Mouse (Mus musculus) midbrain, embryonic 10.5 days (tissue): Measurements from ENCODE around the gene Txn1. TPM values are rescaled to one million over a fixed set of nuclear protein-coding genes. Genes with fewer than 3 reads are reported as not detected.

ENCODE experiments used
- DNase-seq: peaks from one replicate; pipeline ENCODE4 v3.0.0-alpha.2; 2017; ENCODE audit warnings: low spot score
- H3K27ac ChIP-seq: fragments of 300-500 bp; sonication (generic); replicated peaks from 2 replicates; pipeline ENCODE4 v1.5.1; 2016; ENCODE audit warnings: mild to moderate bottlenecking
- H3K27me3 ChIP-seq: fragments of 300-500 bp; sonication (generic); 2 replicates; pipeline ENCODE4 v1.6.1; 2016; ENCODE audit warnings: low read depth, mild to moderate bottlenecking; ENCODE audit not compliant: poor library complexity, severe bottlenecking
- H3K36me3 ChIP-seq: fragments of 300-500 bp; sonication (generic); 2 replicates; pipeline ENCODE4 v1.6.1; 2016; ENCODE audit warnings: mild to moderate bottlenecking, moderate library complexity
- H3K4me1 ChIP-seq: fragments of 300-500 bp; sonication (generic); 2 replicates; pipeline ENCODE4 v1.6.1; 2016
- H3K4me3 ChIP-seq: fragments of 300-500 bp; sonication (generic); 2 replicates; pipeline ENCODE4 v1.5.1; 2016; ENCODE audit warnings: mild to moderate bottlenecking, moderate library complexity
- H3K9me3 ChIP-seq: fragments of 300-500 bp; sonication (generic); replicated peaks from 2 replicates; pipeline ENCODE4 v1.6.1; 2016; ENCODE audit warnings: mild to moderate bottlenecking
- WGBS: fragments of 180-500 bp; shearing (Covaris S2); methylation state at CpG from one replicate; pipeline ENCODE4 v1.1.7; 2016; 5-methylcytosine and 5-hydroxymethylcytosine counted together
- polyA plus RNA-seq: library from polyadenylated mRNA; unstranded; fragments of >200 nt; fragmentation: Nextera tagmentation; extraction: Ambion mirVana; gene quantifications from 2 replicates; pipeline ENCODE4 v1.2.1, GENCODE M21; 2016

Txn1 gene
- polyA plus RNA-seq, 1 experiment from 2014 or later = 417 TPM

- H3K4me3 ChIP-seq = peak overlapping the region; percentile 77
- under 1% methylated on average over 25 of the region's 25 CpGs for WGBS
- H3K36me3 ChIP-seq = peaks cover 42% of the 10 kb centered on the region
- peak overlapping the region; percentile 95 for H3K27ac ChIP-seq
- H3K9me3 ChIP-seq = peaks cover 7% of the 10 kb centered on the region; the same call in 1 of the 2 replicates
- peaks cover 12% of the 10 kb centered on the region for H3K27me3 ChIP-seq
- H3K4me1 ChIP-seq = peaks cover 33% of the 10 kb centered on the region
- DNase-seq = no peak
Observed at GRCm38 (mm10) chr4:57955544-57955958, 660 bp downstream of the Txn1 start.

- H3K4me1 ChIP-seq = peaks cover 33% of the 10 kb centered on the region
- peaks cover 48% of the 10 kb centered on the region for H3K36me3 ChIP-seq
- H3K4me3 ChIP-seq = peak overlapping the region; percentile 77
- peaks cover 7% of the 10 kb centered on the region; the same call in 1 of the 2 replicates for H3K9me3 ChIP-seq
- 76% methylated on average over 8 of the region's 8 CpGs for WGBS
- peaks cover 12% of the 10 kb centered on the region for H3K27me3 ChIP-seq
- peak overlapping the region; percentile 95 for H3K27ac ChIP-seq
- DNase-seq = no peak
Observed at GRCm38 (mm10) chr4:57954991-57955390, 1.2 kb downstream of the Txn1 start.

DNA sequence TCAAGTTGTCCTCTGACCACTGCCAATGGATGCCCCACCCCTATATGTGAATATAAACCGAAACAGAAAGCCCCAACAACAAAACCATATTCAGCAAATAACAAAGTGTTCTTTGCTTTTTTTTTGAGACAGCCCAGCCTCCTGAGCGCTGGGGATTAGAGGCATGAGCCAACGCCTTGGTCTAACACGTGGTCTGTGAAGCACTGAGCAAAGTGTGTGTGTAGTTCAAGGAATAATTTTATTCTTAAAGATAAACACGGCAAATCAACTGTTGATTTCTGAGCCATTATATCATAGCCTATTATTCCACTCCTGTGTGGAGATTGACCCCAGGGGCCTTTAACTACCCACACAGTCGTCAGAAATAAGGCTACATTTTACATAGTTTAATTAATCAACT, 1.6 kb downstream of the Txn1 start:
- WGBS = 80% methylated on average over 6 of the region's 6 CpGs
- peaks cover 12% of the 10 kb centered on the region for H3K27me3 ChIP-seq
- H3K4me3 ChIP-seq = peak overlapping the region; percentile 77
- H3K27ac ChIP-seq = no peak overlapping the region
- peaks cover 7% of the 10 kb centered on the region; the same call in 1 of the 2 replicates for H3K9me3 ChIP-seq
- DNase-seq = no peak
- peaks cover 33% of the 10 kb centered on the region for H3K4me1 ChIP-seq
- H3K36me3 ChIP-seq = peaks cover 52% of the 10 kb centered on the region

DNA sequence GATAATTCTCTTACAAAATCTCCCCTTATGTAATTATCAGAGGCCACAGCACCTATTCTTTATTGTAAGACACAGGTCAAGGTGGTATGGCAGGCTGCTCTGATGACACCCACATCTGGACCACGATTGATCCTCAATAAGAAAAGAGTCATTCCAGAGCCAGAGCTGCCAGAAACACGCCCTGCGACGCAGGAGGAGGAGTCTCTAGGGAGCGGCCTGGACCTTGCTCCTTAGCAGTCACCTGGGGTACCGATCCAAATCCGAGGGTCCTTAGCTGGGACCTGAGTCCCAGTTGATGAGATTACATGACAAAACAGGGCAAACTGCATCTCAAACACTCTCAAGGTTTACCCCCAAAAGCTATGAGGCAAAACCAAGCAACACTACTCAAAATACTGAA, 2.4 kb downstream of the Txn1 start:
- Histone ChIP-seq H3K9me3 (peaks cover 7% of the 10 kb centered on the region; the same call in 1 of the 2 replicates), H3K4me1 (peaks cover 33% of the 10 kb centered on the region), H3K27ac (no peak overlapping the region), H3K27me3 (peaks cover 12% of the 10 kb centered on the region), H3K4me3 (0 out of 2 replicates have a peak overlapping the region, but pooled peaks have one; percentile 16), H3K36me3 (peaks cover 60% of the 10 kb centered on the region)
- 90% methylated on average over 7 of the region's 7 CpGs for WGBS
- DNase-seq = no peak

DNA sequence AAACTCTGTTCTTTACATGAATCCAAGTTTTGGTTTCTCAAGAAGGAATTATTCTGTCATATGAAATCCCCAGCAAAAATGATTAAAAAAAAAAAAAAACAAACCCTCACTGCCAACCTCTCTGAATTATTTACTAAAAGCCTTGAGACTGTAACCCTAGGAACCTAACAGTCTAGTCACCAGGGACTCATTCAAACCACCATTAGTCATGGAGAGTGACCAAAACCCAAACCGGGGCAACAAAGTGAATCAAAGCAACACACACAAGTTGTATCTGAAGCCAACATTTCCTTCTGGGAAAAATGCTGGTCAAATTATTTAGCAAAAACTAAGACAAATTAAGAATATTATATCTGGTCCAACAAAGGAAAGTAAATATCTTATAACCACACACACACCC, 3.3 kb downstream of the Txn1 start:
- peaks cover 69% of the 10 kb centered on the region for H3K36me3 ChIP-seq
- WGBS = 89% methylated on average over 1 of the region's 1 CpGs
- peaks cover 5% of the 10 kb centered on the region for H3K27me3 ChIP-seq
- H3K9me3 ChIP-seq = peaks cover 7% of the 10 kb centered on the region; the same call in 1 of the 2 replicates
- peaks cover 33% of the 10 kb centered on the region for H3K4me1 ChIP-seq
- DNase-seq = no peak
- no peak overlapping the region for H3K27ac ChIP-seq
- no peak overlapping the region for H3K4me3 ChIP-seq

GRCm38 (mm10) chr4:57952416-57952815, 3.8 kb downstream of the Txn1 start:
- DNase-seq = no peak
- Histone ChIP-seq H3K4me3 (no peak overlapping the region), H3K36me3 (peaks cover 74% of the 10 kb centered on the region), H3K27me3 (peaks cover under 1% of the 10 kb centered on the region; the same call in 1 of the 2 replicates), H3K9me3 (peaks cover 7% of the 10 kb centered on the region; the same call in 1 of the 2 replicates), H3K4me1 (peaks cover 30% of the 10 kb centered on the region), H3K27ac (no peak overlapping the region)
- WGBS = 94% methylated on average over 3 of the region's 3 CpGs

DNA sequence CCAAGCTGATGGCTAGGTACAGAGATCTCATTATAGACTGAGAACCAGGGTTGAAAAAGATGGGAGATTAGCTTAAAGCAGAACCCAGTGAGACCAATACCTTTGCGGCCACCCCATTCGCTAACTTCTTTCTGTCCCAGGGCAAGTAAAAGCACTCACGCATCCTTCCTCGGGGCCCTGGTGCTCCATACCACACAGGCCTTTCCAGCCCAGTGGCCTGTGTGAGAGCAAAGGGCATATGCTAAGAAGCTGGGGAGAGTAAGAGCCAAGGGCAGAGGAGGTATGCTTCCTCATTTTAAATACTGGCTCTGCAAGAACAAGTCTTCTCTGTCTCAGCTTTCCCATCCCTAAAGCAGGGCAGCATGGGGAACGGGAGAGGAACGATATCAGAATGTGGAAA, 6.3 kb downstream of the Txn1 start:
- H3K9me3 ChIP-seq = peaks cover 7% of the 10 kb centered on the region; the same call in 1 of the 2 replicates
- no peak overlapping the region for H3K4me3 ChIP-seq
- peaks cover 13% of the 10 kb centered on the region for H3K4me1 ChIP-seq
- no peak for DNase-seq
- 97% methylated on average over 6 of the region's 6 CpGs for WGBS
- no peaks in the 10 kb centered on the region for H3K27me3 ChIP-seq
- peaks cover 99% of the 10 kb centered on the region for H3K36me3 ChIP-seq
- no peak overlapping the region for H3K27ac ChIP-seq

DNA sequence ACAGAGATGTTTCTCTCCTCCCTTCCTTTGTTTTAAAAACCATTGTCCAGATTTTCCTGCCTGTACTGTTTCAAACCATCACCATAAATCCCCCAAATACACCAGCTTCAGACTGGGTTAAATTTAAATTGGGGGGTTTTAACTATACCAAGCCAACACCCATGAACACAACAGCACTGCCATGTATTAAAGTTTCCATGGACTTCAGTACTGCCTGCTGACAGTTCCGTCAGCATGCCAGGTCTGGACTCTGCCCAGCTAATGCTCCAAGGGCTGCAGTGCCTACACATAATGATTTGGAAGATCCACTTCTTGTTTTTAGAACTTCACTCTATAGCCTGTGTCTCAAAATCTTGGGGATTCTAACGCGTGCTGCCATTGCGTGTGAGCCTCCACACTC, 8.7 kb downstream of the Txn1 start:
- WGBS = 97% methylated on average over 4 of the region's 4 CpGs
- peaks cover 100% of the 10 kb centered on the region for H3K36me3 ChIP-seq

DNA sequence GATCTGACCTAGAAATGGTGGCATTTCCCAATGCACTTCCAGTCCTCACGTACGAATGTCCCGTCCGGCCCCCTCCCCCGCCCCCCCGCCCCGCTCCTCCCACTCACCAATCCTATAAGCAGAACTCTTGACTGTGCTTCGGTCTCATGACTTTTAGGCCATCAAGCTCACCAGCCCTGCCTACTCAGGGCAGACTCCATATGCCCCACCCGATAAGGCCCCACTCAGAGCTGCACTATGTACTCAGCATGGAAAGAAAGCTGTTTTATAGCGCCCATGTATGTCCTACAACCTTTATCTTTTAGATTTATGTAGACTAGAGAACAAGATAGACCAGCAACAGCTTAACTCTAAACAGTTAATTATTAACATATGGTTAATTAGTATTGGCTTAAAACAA, 9.2 kb downstream of the Txn1 start:
- peaks cover 7% of the 10 kb centered on the region; the same call in 1 of the 2 replicates for H3K9me3 ChIP-seq
- 91% methylated on average over 10 of the region's 10 CpGs for WGBS
- H3K27ac ChIP-seq = no peak overlapping the region
- no peaks in the 10 kb centered on the region for H3K4me1 ChIP-seq
- peaks cover 100% of the 10 kb centered on the region for H3K36me3 ChIP-seq
- H3K4me3 ChIP-seq = no peak overlapping the region
- no peak for DNase-seq
- H3K27me3 ChIP-seq = no peaks in the 10 kb centered on the region

More for the DNA sequence above, 8.7 kb downstream of the Txn1 start:
- Histone ChIP-seq H3K27ac (no peak overlapping the region), H3K4me3 (no peak overlapping the region), H3K4me1 (no peaks in the 10 kb centered on the region), H3K27me3 (no peaks in the 10 kb centered on the region), H3K9me3 (peaks cover 7% of the 10 kb centered on the region; the same call in 1 of the 2 replicates)
- no peak for DNase-seq

DNA sequence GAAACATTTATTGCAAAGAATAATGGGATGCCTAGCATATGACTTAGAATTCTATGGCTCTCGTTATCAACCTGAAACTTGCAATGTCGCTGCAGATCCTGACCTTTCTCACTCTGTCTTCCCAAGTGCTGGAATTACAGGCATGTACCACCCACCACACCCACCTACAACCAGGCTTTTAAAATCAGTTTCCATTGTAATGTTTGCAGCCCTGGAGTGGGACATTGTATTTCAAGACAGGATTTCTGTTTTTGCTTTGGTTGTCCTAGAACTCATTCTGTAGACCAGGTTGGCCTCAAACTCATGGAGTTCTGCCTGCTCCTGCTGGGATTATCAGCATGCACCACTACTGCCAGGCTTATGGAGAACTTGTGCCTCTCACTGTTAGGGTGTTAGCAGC, 13.3 kb downstream of the Txn1 start:
- 94% methylated on average over 2 of the region's 2 CpGs for WGBS
- H3K27me3 ChIP-seq = no peaks in the 10 kb centered on the region
- peaks cover 62% of the 10 kb centered on the region for H3K36me3 ChIP-seq
- no peak overlapping the region for H3K4me3 ChIP-seq
- H3K4me1 ChIP-seq = no peaks in the 10 kb centered on the region
- no peaks in the 10 kb centered on the region for H3K9me3 ChIP-seq
- no peak overlapping the region for H3K27ac ChIP-seq
- DNase-seq = no peak

DNA sequence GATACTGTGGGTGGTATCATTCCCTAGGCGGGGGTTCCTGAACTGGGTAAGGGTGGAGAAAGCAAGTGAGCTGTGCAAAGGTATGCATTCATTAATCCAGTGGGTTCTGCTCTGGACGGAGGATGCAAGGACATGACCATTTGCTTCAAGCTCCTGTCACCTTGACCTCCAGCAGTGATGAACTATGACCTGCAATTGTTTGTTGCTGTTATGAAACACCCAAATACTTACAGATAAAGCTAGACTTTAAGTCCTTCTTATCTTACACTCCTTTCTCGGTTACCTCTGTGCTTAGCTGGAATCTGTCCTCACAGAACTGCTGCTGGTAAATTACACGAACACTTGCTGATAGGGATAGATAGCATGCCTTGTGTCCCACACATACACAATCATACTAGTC, 15.6 kb downstream of the Txn1 start:
- Histone ChIP-seq H3K27ac (no peak overlapping the region), H3K4me3 (no peak overlapping the region), H3K36me3 (peaks cover 39% of the 10 kb centered on the region), H3K4me1 (no peaks in the 10 kb centered on the region), H3K9me3 (no peaks in the 10 kb centered on the region), H3K27me3 (no peaks in the 10 kb centered on the region)
- 87% methylated on average over 4 of the region's 4 CpGs for WGBS
- DNase-seq = no peak

DNA sequence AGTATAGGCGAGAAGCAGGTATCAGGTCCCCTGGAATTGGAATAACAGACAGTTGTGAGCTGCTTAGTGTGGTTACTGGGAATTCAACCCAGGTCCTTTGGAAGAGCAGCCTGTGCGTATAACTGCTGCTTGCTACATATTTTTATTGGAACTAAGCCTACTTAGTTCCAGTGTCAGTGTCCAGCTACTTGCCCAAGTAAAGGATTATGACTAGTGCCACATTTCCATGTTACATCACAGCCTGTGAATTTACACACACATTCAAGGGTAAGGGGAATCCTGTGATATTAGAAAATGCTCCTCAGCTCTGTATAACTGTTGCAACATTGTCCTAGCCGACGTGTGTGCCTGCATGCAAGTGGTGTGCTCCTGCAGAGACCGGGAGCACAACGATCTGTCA, 18.9 kb downstream of the Txn1 start:
- no peaks in the 10 kb centered on the region for H3K27me3 ChIP-seq
- no peaks in the 10 kb centered on the region for H3K4me1 ChIP-seq

DNA sequence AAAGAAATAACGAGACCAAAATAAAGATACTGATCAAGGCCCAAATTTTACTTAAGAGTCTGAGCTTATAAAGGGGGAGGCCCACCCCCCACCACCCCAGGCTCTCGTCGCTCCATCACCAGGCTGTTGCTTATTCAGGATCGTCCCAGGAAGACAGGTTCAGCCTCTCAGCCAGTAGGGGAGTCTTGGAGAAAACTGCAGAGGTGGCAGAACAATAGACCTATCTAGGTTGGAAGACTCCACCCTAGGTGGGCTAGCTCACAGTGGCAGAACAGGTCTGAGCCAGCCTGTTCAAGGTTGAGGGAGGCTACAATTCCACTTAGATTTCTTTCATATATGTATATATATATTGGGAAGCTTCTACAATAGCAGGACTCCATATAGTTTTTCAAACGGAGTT, 22.0 kb downstream of the Txn1 start:
- 82% methylated on average over 5 of the region's 5 CpGs for WGBS
- H3K9me3 ChIP-seq = peaks cover 9% of the 10 kb centered on the region; the same call in 1 of the 2 replicates

More for the DNA sequence above, 18.9 kb downstream of the Txn1 start:
- 87% methylated on average over 6 of the region's 6 CpGs for WGBS
- Histone ChIP-seq H3K27ac (no peak overlapping the region), H3K4me3 (no peak overlapping the region), H3K36me3 (peaks cover 6% of the 10 kb centered on the region), H3K9me3 (peaks cover 6% of the 10 kb centered on the region; the same call in 1 of the 2 replicates)
- no peak for DNase-seq

More for the DNA sequence above, 22.0 kb downstream of the Txn1 start:
- Histone ChIP-seq H3K27ac (no peak overlapping the region), H3K4me3 (no peak overlapping the region), H3K27me3 (no peaks in the 10 kb centered on the region), H3K36me3 (no peaks in the 10 kb centered on the region), H3K4me1 (no peaks in the 10 kb centered on the region)
- no peak for DNase-seq
